In genomic region chr12:80924205-80924604, GRCm38 (mm10) we compare ENCODE assay signal across 11 mouse cellular contexts. TPM values are rescaled to one million over a fixed set of nuclear protein-coding genes. Genes with fewer than 3 reads are reported as not detected.
DNase-seq lines count a peak whose midpoint lies in the region; ATAC-seq and TF ChIP-seq lines count a peak whose summit lies in the region.
"Had no signal": no experiment of that assay in that cellular context is flagged by ENCODE, and none has a peak within 500 bp of the region (broad histone marks: within the 10 kb centered on the region; RNA-seq: fewer than 3 reads in every experiment).

No protein-coding gene starts in this region.

- no peak overlapping the region for H3K9ac ChIP-seq in heart, embryonic 11.5 days (ENCODE audit: low read depth, low read length)
- H3K9ac ChIP-seq in lung, embryonic 14.5 days: no peak overlapping the region

- no peak overlapping the region for H3K4me3 ChIP-seq in heart, embryonic 11.5 days (ENCODE audit: low read depth, low read length)
- H3K4me3 ChIP-seq in lung, embryonic 14.5 days (ENCODE audit: low read depth, low read length): no peak overlapping the region
- H3K4me3 ChIP-seq: layer of hippocampus, adult 2 months had no signal

- no peak for DNase-seq in heart, postnatal 4 days
- peak; percentile 35 for DNase-seq in retina, postnatal 1 day
- no peak for DNase-seq in retina, embryonic 14.5 days (ENCODE audit: low spot score)
- DNase-seq in lung, embryonic 14.5 days: peak; percentile 86
- peak; percentile 91 for DNase-seq in urinary bladder, postnatal 14 days (ENCODE audit: low spot score)
- no peak for DNase-seq in thymus, adult 18-20 months
- DNase-seq in adrenal gland, postnatal 36 days: no peak

- no peak for TF ChIP-seq CTCF in lung, embryonic 14.5 days (IDR thresholded peaks at IDR 0.05; ENCODE audit: low read depth)

- H3K27ac ChIP-seq in heart, embryonic 11.5 days (ENCODE audit: low read depth, low read length): no peak overlapping the region
- peak overlapping the region; percentile 73 for H3K27ac ChIP-seq in lung, embryonic 14.5 days (ENCODE audit: low read depth)
- H3K27ac ChIP-seq: layer of hippocampus, adult 2 months had no signal

- 72% methylated on average over 3 of the region's 3 CpGs for WGBS in heart, embryonic 11.5 days (ENCODE audit: insufficient replicate concordance)
- WGBS in lung, embryonic 14.5 days: 50% methylated on average over 3 of the region's 3 CpGs

- no peaks in the 10 kb centered on the region for H3K36me3 ChIP-seq in heart, embryonic 11.5 days (ENCODE audit: control insufficient read depth, insufficient read depth, low read length)
- no peaks in the 10 kb centered on the region for H3K36me3 ChIP-seq in lung, embryonic 14.5 days (ENCODE audit: insufficient read depth)

- no peaks in the 10 kb centered on the region for H3K27me3 ChIP-seq in heart, embryonic 11.5 days (ENCODE audit: control insufficient read depth, insufficient read depth, low read length)
- no peaks in the 10 kb centered on the region for H3K27me3 ChIP-seq in lung, embryonic 14.5 days (ENCODE audit: insufficient read depth, low read length)
- H3K27me3 ChIP-seq: CH12.LX had no signal

- no peak overlapping the region for H3K4me2 ChIP-seq in heart, embryonic 11.5 days
- H3K4me2 ChIP-seq in lung, embryonic 14.5 days: 0 out of 2 replicates have a peak overlapping the region, but pooled peaks have one; percentile 19

- H3K4me1 ChIP-seq in heart, embryonic 11.5 days (ENCODE audit: control insufficient read depth, insufficient read depth, low read length): no peaks in the 10 kb centered on the region
- H3K4me1 ChIP-seq in lung, embryonic 14.5 days (ENCODE audit: insufficient read depth): no peaks in the 10 kb centered on the region

- no peaks in the 10 kb centered on the region for H3K9me3 ChIP-seq in heart, embryonic 11.5 days (replicated peaks; ENCODE audit: control insufficient read depth, low read length)
- no peaks in the 10 kb centered on the region for H3K9me3 ChIP-seq in lung, embryonic 14.5 days (ENCODE audit: low read depth, low read length)

- ATAC-seq in heart, embryonic 11.5 days (replicated peaks; ENCODE audit: insufficient number of reproducible peaks, low FRiP score, low TSS enrichment): 0 out of 2 replicates have a peak, but pooled peaks have one; percentile 10
- peak; percentile 83 for ATAC-seq in lung, embryonic 14.5 days (ENCODE audit: insufficient read depth)
- ATAC-seq: midbrain, embryonic 16.5 days had no signal

RNA-seq across cellular contexts. Expression of gene Srsf5, which starts 21.1 kb away (rescaled TPM):
- 215 and 316 TPM in 2 replicates for polyA plus RNA-seq in heart, embryonic 11.5 days (2014; fragmentation: Nextera tagmentation; extraction: Ambion mirVana)
- 100 to 1,000 TPM; 317 to 328 TPM for total RNA-seq in heart, postnatal 4 days (2021)
- polyA plus RNA-seq in lung, embryonic 14.5 days (2014; fragmentation: Nextera tagmentation; extraction: Ambion mirVana): 357 and 378 TPM in 2 replicates
- 100 to 1,000 TPM; 277 to 316 TPM for total RNA-seq in adrenal gland, postnatal 36 days (2021)

RNA-seq across cellular contexts. Expression of gene Slc10a1, which starts 44.3 kb away (rescaled TPM):
- 0.18 and 0.87 TPM in 2 replicates for polyA plus RNA-seq in heart, embryonic 11.5 days (2014; fragmentation: Nextera tagmentation; extraction: Ambion mirVana)
- total RNA-seq in heart, postnatal 4 days (2021): not detected
- polyA plus RNA-seq in lung, embryonic 14.5 days (2014; fragmentation: Nextera tagmentation; extraction: Ambion mirVana): 0.53 and 1.0 TPM in 2 replicates
- not detected for total RNA-seq in adrenal gland, postnatal 36 days (2021)
- total RNA-seq: layer of hippocampus, adult 2 months had no signal

Comparison
In these comparisons a context has a peak if more than half of its experiments do, and no peak if none do; other contexts are left out.
1. DNase-seq: peak in retina, postnatal 1 day (single experiment), lung, embryonic 14.5 days (single experiment) and urinary bladder, postnatal 14 days (single experiment); none in heart, postnatal 4 days (single experiment), retina, embryonic 14.5 days (single experiment), thymus, adult 18-20 months (0 of 2) and adrenal gland, postnatal 36 days (0 of 2).